Mouse (Mus musculus) v-Abl transformed pro-B cells (cell line): ENCODE data around the gene Gm20388.

ENCODE experiments used
- in situ Hi-C, 2 experiments: fragments of 400-800 bp; cut with MboI; formaldehyde crosslinking; loops; one replicate each; pipeline ENCODE4 v1.15.1; 2025; ENCODE audit not compliant: unreplicated experiment in 2 of 2

The Gm20388 gene

GRCm38 (mm10) chr8:122296173-122297001 lies 2385.7 kb downstream of the Gm20388 start:
- in situ Hi-C loops = no loop called here

- in situ Hi-C loops = no loop called here
Measured at GRCm38 (mm10) chr8:122299581-122300254, 2389.1 kb downstream of the Gm20388 start.

- in situ Hi-C loops = no loop called here
Measured at GRCm38 (mm10) chr8:122301081-122301480, 2390.4 kb downstream of the Gm20388 start.

GRCm38 (mm10) chr8:122301866-122302265 lies 2391.2 kb downstream of the Gm20388 start:
- in situ Hi-C loops = no loop called here

GRCm38 (mm10) chr8:122303451-122303850 lies 2392.8 kb downstream of the Gm20388 start:
- in situ Hi-C loops = no loop called here

- in situ Hi-C loops = no loop called here
Measured at GRCm38 (mm10) chr8:122304058-122304457, 2393.4 kb downstream of the Gm20388 start.

- in situ Hi-C loops = no loop called here
Measured at GRCm38 (mm10) chr8:122306660-122307399, 2396.2 kb downstream of the Gm20388 start.

- in situ Hi-C loops = no loop called here
Measured at GRCm38 (mm10) chr8:122307836-122308235, 2397.2 kb downstream of the Gm20388 start.

- in situ Hi-C loops = no loop called here
Measured at GRCm38 (mm10) chr8:122309272-122309671, 2398.6 kb downstream of the Gm20388 start.

GRCm38 (mm10) chr8:122311115-122311514 lies 2400.5 kb downstream of the Gm20388 start:
- in situ Hi-C loops = no loop called here

- in situ Hi-C loops = no loop called here
Measured at GRCm38 (mm10) chr8:122312553-122312952, 2401.9 kb downstream of the Gm20388 start.

GRCm38 (mm10) chr8:122313310-122313709 lies 2402.7 kb downstream of the Gm20388 start:
- in situ Hi-C loops = no loop called here

- in situ Hi-C loops = no loop called here
Measured at GRCm38 (mm10) chr8:122314899-122315496, 2404.4 kb downstream of the Gm20388 start.

GRCm38 (mm10) chr8:122316402-122316801 lies 2405.8 kb downstream of the Gm20388 start:
- in situ Hi-C loops = no loop called here

GRCm38 (mm10) chr8:122317918-122318475 lies 2407.4 kb downstream of the Gm20388 start:
- in situ Hi-C loops = no loop called here

- in situ Hi-C loops = no loop called here
Measured at GRCm38 (mm10) chr8:122319045-122319707, 2408.5 kb downstream of the Gm20388 start.

GRCm38 (mm10) chr8:122319708-122320075 lies 2409.1 kb downstream of the Gm20388 start:
- in situ Hi-C loops = no loop called here

GRCm38 (mm10) chr8:122320541-122320940 lies 2409.9 kb downstream of the Gm20388 start:
- in situ Hi-C loops = no loop called here

GRCm38 (mm10) chr8:122321455-122321921 lies 2410.8 kb downstream of the Gm20388 start:
- in situ Hi-C loops = no loop called here

- in situ Hi-C loops = no loop called here
Measured at GRCm38 (mm10) chr8:122322126-122322525, 2411.5 kb downstream of the Gm20388 start.
